Mouse (Mus musculus): Measurements from ENCODE around the gene Rabgef1. TPM values are rescaled to one million over a fixed set of nuclear protein-coding genes. Genes with fewer than 3 reads are reported as not detected.

The Rabgef1 gene
- polyA plus RNA-seq, 1 experiment: 43.2 TPM

DNA sequence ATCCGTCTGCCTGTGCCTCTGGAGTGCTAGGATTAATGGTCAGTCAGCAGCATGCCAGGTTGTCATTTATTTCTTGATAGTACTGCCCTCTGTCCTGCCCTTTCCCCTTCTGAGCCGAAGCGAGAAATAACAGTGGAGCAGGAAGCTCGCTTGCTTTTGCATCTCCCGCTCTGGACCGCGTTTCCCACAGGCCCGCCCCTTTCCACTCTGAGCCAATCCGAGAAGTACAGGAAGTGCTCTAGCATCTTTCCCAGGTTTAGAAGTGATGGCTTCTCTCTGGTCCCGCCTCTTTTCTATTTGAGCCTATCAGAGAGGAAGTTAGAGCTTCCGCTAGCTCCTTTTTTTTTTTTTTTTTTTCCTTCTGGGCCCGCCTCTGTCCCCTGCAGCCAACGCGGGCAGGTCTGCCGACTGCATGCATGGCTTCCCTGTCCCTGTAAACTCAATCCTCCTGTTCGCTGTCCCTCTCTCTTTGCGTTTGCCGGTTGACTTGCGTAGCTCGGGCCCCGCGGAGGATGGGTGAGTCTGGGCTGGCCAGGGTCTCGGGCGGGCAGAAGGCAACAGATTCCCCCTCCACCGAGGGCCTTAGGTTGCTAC lies 85.2 kb downstream of the Rabgef1 start:
- DNase-seq (ENCODE audit: extremely low spot score in 1 of 2, low spot score in 1 of 2): peak; percentile 94 to 96

DNA sequence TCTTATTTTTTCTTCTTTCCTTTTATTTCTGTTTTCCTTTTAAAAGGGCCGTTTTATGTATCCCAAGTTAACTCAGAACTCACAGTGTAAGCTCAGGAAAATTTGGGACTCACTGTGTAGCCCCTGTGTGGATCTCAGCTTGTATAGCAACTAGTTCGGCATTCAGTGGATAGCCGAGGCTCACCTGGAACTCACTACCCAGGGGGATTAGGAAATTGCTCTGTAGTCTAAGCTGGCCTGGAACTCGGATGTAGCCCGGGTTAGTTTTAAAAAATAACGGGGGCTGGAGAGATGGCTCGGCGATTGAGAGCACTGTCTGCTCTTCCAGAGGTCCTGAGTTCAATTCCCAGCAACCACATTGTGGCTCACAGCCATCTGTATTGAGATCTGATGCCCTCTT lies 85.7 kb downstream of the Rabgef1 start:
- no peak for DNase-seq (ENCODE audit: extremely low spot score in 1 of 2, low spot score in 1 of 2)

DNA sequence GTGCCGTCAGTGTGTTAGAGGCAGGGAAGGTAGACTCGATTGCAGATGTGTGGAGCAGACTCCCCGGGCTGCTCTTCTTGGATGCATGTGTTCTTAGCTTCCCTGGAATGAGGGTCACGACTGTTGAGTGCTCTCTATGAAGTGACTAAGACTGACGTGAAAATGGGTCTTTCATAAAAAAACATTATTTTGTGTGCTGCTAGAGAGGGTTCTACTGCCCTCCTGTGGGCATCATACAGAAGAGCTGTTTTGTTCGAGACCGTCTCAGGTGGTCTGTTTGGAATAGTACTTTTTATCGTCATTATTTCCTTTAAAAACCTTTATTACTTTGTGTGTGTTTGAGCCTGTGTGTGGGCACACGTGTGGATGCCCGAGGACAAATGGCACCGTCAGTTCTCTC lies 91.9 kb downstream of the Rabgef1 start:
- DNase-seq (ENCODE audit: extremely low spot score in 1 of 2, low spot score in 1 of 2): no peak

Other genes starting within 250 kb of the Rabgef1 start
- gene Vkorc1l1, start 229.8 kb upstream of the Rabgef1 start, polyA plus RNA-seq (2012; rRNA removed): 38.1 and 40.1 TPM in 2 replicates
- 18.3 and 22.1 TPM in 2 replicates for gene Gusb, start 168.7 kb upstream of the Rabgef1 start, polyA plus RNA-seq (2012; rRNA removed)
- 25.0 and 29.6 TPM in 2 replicates for gene Asl, start 142.6 kb upstream of the Rabgef1 start, polyA plus RNA-seq (2012; rRNA removed)
- gene Crcp, start 142.5 kb upstream of the Rabgef1 start, polyA plus RNA-seq (2012; rRNA removed): 41.8 and 44.8 TPM in 2 replicates
- 32.1 and 34.5 TPM in 2 replicates for gene Tpst1, start 98.5 kb upstream of the Rabgef1 start, polyA plus RNA-seq (2012; rRNA removed)
- gene Kctd7, start 26.9 kb upstream of the Rabgef1 start, polyA plus RNA-seq (2012; rRNA removed): 8.4 and 10.7 TPM in 2 replicates
- 31.2 and 32.7 TPM in 2 replicates for gene Tmem248, start 45.3 kb downstream of the Rabgef1 start, polyA plus RNA-seq (2012; rRNA removed)
- gene Sbds, start 83.7 kb downstream of the Rabgef1 start, polyA plus RNA-seq (2012; rRNA removed): 85.8 and 93.8 TPM in 2 replicates
- 14.4 and 15.1 TPM in 2 replicates for gene Tyw1, start 83.8 kb downstream of the Rabgef1 start, polyA plus RNA-seq (2012; rRNA removed)
- 25.1 and 35.6 TPM in 2 replicates for gene Caln1, start 197.7 kb downstream of the Rabgef1 start, polyA plus RNA-seq (2012; rRNA removed)
- gene A330070K13Rik, start 212.8 kb downstream of the Rabgef1 start, polyA plus RNA-seq (2012; rRNA removed): 0.23 and 0.56 TPM in 2 replicates